Mouse (Mus musculus): ENCODE measurements around the gene Gsta1. TPM values are rescaled to one million over a fixed set of nuclear protein-coding genes. Genes with fewer than 3 reads are reported as not detected.
"Not testable (repeated sequence)": the region's sequence is repeated elsewhere in the genome, so short reads cannot be mapped to it uniquely, and the experiment has no call there.

Gsta1 gene
- polyA plus RNA-seq, 1 experiment from 2014 or later: not detected

DNA sequence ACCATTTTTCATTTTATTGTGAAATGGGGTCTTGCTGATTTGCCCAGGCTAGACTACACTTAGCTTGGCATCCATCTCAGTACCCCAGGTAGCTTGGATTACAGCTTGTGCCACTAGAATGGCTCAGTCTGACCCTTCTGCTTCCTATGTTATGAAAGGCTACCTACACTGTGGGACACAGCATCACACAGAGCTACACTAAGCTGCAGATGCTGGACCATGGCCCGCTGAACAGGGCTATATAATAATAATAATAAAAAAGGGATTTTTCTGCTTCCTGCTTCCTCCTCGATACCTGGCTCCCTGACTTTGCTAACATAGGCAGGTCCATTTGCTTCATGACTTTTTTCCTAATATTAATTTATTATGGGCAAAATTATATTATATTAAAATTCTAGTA lies 6.0 kb upstream of the Gsta1 start:
- Histone ChIP-seq H3K27me3 (ENCODE audit: control insufficient read depth, insufficient read depth, low read length) (no peaks in the 10 kb centered on the region), H3K9me3 (ENCODE audit: control insufficient read depth, low read length) (no peaks in the 10 kb centered on the region), H3K27ac (no peak overlapping the region), H3K4me1 (replicated peaks; ENCODE audit: control insufficient read depth, insufficient read depth, low read length) (no peaks in the 10 kb centered on the region), H3K4me2 (replicated peaks) (no peak overlapping the region), H3K4me3 (replicated peaks; ENCODE audit: low read length) (no peak overlapping the region), H3K9ac (no peak overlapping the region), H3K36me3 (replicated peaks; ENCODE audit: control insufficient read depth, insufficient read depth) (no peaks in the 10 kb centered on the region)
- DNase-seq (ENCODE audit: low spot score): no peak
- 87% methylated on average over 2 of the region's 2 CpGs for WGBS
- no peak for ATAC-seq (ENCODE audit: low FRiP score)

DNA sequence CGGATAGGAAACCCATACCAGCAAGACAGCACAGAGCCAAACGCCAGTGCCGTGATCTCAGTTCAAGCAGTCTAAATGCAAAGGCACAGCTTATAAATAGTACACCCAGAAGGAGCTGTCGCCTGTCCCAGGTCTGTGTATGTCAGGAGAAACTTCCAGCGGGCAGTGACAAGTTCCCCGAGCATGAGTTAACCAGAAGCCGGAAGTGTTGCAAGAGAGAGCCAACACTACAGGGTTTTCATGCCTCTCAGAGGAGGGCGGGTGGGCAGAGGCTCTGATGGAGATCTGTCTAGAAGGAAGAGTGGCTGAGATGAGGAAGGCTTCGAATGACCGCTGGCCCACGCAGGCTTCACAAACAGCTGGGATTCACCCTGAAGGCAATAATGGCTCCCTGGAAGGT lies 5.2 kb upstream of the Gsta1 start:
- H3K27ac ChIP-seq: no peak overlapping the region
- no peaks in the 10 kb centered on the region for H3K27me3 ChIP-seq (ENCODE audit: control insufficient read depth, insufficient read depth, low read length)
- 91% methylated on average over 11 of the region's 11 CpGs for WGBS
- H3K9ac ChIP-seq: no peak overlapping the region
- DNase-seq (ENCODE audit: low spot score) (no peak), ATAC-seq (ENCODE audit: low FRiP score) (no peak)
- no peaks in the 10 kb centered on the region for H3K4me1 ChIP-seq (replicated peaks; ENCODE audit: control insufficient read depth, insufficient read depth, low read length)
- no peak overlapping the region for H3K4me3 ChIP-seq (replicated peaks; ENCODE audit: low read length)
- H3K4me2 ChIP-seq (replicated peaks): no peak overlapping the region
- no peaks in the 10 kb centered on the region for H3K9me3 ChIP-seq (ENCODE audit: control insufficient read depth, low read length)
- H3K36me3 ChIP-seq (replicated peaks; ENCODE audit: control insufficient read depth, insufficient read depth): no peaks in the 10 kb centered on the region

DNA sequence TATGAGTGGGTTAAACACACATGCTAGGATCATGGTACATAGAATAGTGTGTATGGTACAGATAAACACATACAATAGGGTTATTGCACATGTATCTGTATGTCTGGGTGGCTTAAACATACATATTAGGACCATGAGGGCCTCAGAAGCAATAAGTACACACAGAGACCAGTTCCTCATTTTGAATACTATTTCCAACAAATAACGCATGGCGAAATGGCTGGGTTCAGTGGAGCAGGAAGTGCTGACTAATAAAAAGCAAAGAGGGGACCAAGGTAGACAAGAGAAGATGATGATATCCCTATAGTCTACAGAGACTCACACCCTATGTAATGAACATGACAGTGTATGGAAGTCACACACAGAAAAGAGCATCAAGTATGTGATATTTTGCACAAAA lies 2.3 kb upstream of the Gsta1 start:
- no peaks in the 10 kb centered on the region for H3K27me3 ChIP-seq (ENCODE audit: control insufficient read depth, insufficient read depth, low read length)
- H3K4me2 ChIP-seq (replicated peaks): no peak overlapping the region
- no peaks in the 10 kb centered on the region for H3K36me3 ChIP-seq (replicated peaks; ENCODE audit: control insufficient read depth, insufficient read depth)
- no peaks in the 10 kb centered on the region for H3K4me1 ChIP-seq (replicated peaks; ENCODE audit: control insufficient read depth, insufficient read depth, low read length)
- WGBS: 96% methylated on average over 2 of the region's 2 CpGs
- H3K27ac ChIP-seq: no peak overlapping the region
- no peak overlapping the region for H3K4me3 ChIP-seq (replicated peaks; ENCODE audit: low read length)
- H3K9me3 ChIP-seq (ENCODE audit: control insufficient read depth, low read length): no peaks in the 10 kb centered on the region
- H3K9ac ChIP-seq: no peak overlapping the region
- ATAC-seq (ENCODE audit: low FRiP score): no peak
- DNase-seq (ENCODE audit: low spot score): no peak

DNA sequence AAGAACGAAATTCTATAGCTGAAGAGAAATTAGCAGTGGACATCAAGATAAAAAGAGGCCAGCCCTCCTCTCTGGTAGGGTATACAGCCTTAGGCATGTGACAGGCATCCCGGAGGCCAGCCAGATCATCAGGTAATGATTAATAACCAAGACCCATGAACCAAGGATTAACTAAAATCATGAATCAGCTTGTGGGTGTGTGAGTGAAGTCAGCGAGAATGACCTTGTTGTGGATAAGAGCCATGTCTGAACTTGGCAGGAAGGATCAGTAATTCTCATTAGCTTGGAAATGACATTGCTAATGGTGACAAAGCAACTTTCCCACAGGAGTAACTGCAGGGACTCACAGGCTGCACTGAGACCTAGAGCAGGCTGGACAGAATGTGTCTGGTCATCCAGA lies 798 bp upstream of the Gsta1 start:
- H3K36me3 ChIP-seq (replicated peaks; ENCODE audit: control insufficient read depth, insufficient read depth); H3K4me3 ChIP-seq (replicated peaks; ENCODE audit: low read length); H3K27me3 ChIP-seq (ENCODE audit: control insufficient read depth, insufficient read depth, low read length); DNase-seq (ENCODE audit: low spot score); H3K27ac ChIP-seq; H3K9me3 ChIP-seq (ENCODE audit: control insufficient read depth, low read length); H3K9ac ChIP-seq; H3K4me2 ChIP-seq (replicated peaks); H3K4me1 ChIP-seq (replicated peaks; ENCODE audit: control insufficient read depth, insufficient read depth, low read length); ATAC-seq (ENCODE audit: low FRiP score): not testable (repeated sequence)
- WGBS: 71% methylated on average over 3 of the region's 3 CpGs

DNA sequence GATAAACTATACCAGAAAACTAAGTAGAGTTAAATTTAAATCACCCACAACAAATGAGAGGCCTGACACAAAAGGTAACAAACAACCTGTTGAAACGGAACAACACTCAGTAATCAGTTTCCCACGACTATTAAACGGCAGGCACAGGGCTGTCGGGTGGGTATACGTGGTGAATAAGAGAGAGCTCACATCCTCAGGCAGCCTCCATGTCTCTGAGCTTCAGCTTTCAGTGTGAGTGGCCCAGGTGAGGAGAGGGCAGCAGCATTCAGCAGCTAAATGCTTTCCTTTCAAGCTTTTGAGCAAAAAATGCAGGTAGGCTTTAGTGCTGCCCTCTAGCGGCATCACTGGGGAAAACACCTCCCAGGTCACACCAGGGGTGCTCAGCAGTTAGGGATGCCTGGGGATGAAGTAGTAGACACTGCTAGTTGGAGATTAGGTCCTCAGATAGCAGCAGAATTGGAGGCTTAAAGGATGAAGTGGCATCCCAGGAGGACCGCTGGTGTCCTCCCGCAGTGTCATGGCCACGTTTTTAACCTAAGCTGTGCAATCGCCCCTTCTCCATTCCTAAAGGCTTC lies 2.8 kb downstream of the Gsta1 start:
- H3K4me1 ChIP-seq (replicated peaks; ENCODE audit: control insufficient read depth, insufficient read depth, low read length); H3K4me2 ChIP-seq (replicated peaks); H3K9me3 ChIP-seq (ENCODE audit: control insufficient read depth, low read length); ATAC-seq (ENCODE audit: low FRiP score); H3K9ac ChIP-seq; H3K27me3 ChIP-seq (ENCODE audit: control insufficient read depth, insufficient read depth, low read length); H3K27ac ChIP-seq; H3K4me3 ChIP-seq (replicated peaks; ENCODE audit: low read length); H3K36me3 ChIP-seq (replicated peaks; ENCODE audit: control insufficient read depth, insufficient read depth); DNase-seq (ENCODE audit: low spot score): not testable (repeated sequence)
- WGBS: no CpG with 5 or more reads among the region's 10 CpGs

DNA sequence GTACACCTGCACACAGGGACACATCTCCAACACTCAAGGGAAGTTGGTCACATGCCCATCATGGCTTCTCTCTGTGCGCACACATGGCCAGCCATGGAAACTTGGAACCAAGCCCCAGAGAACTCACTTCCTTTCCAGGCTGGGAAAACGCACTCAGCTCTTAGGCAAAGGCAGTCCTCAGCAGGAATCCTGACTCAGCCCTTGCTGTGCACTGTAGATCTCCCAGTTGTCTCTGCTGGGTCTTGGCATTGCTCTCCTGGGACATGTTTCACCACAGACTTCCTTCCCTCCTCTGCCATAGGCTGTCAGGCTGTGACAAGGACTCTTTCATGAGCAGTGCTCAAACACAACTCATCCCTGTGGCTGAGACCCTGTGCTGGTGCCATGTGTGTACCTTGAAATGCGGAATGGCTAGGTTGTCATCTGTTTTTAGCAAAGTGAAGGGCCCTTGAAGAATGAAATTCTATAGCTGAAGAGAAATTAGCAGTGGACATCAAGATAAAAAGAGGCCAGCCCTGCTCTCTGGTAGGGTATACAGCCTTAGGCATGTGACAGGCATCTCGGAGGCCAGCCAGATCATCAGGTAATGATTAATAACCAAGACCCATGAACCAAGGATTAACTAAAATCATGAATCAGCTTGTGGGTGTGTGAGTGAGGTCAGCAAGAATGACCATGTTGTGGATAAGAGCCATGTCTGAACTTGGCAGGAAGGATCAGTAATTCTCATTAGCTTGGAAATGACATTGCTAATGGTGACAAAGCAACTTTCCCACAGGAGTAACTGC lies 25.4 kb downstream of the Gsta1 start:
- not testable (repeated sequence) for H3K4me2 ChIP-seq (replicated peaks); DNase-seq (ENCODE audit: low spot score); H3K9ac ChIP-seq; ATAC-seq (ENCODE audit: low FRiP score); H3K27ac ChIP-seq; H3K27me3 ChIP-seq (ENCODE audit: control insufficient read depth, insufficient read depth, low read length); H3K9me3 ChIP-seq (ENCODE audit: control insufficient read depth, low read length); H3K4me3 ChIP-seq (replicated peaks; ENCODE audit: low read length); H3K4me1 ChIP-seq (replicated peaks; ENCODE audit: control insufficient read depth, insufficient read depth, low read length); H3K36me3 ChIP-seq (replicated peaks; ENCODE audit: control insufficient read depth, insufficient read depth)
- WGBS: 82% methylated on average over 4 of the region's 4 CpGs

DNA sequence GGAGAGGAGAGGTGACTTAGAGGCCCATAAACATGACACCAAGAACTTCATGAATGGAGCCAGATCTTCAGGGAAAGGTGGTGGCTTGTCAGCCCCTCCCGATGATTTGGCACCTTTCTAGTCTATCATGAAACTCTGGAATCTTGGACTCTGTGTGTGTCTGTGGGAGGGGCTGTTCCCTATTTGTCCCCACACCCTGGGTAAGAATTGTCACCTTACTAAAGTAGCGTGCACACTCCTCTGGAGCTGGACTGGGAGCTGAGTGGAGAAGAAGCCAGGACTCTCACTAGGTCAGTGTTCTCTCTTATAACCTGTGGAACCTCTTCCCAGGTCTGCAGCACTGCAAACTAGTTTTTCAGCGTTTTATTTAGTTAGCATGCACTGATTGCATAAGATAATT lies 26.5 kb downstream of the Gsta1 start, which contains the start of gene Gm3776:
Gene Gm3776, plus strand, starts transcription at position 216 of the 400 bp plus-strand sequence.
- not testable (repeated sequence) for H3K4me2 ChIP-seq (replicated peaks); H3K4me1 ChIP-seq (replicated peaks; ENCODE audit: control insufficient read depth, insufficient read depth, low read length); DNase-seq (ENCODE audit: low spot score); H3K27me3 ChIP-seq (ENCODE audit: control insufficient read depth, insufficient read depth, low read length); H3K27ac ChIP-seq; H3K4me3 ChIP-seq (replicated peaks; ENCODE audit: low read length); H3K9me3 ChIP-seq (ENCODE audit: control insufficient read depth, low read length); H3K9ac ChIP-seq; ATAC-seq (ENCODE audit: low FRiP score); H3K36me3 ChIP-seq (replicated peaks; ENCODE audit: control insufficient read depth, insufficient read depth)
- 88% methylated on average over 1 of the region's 3 CpGs for WGBS

DNA sequence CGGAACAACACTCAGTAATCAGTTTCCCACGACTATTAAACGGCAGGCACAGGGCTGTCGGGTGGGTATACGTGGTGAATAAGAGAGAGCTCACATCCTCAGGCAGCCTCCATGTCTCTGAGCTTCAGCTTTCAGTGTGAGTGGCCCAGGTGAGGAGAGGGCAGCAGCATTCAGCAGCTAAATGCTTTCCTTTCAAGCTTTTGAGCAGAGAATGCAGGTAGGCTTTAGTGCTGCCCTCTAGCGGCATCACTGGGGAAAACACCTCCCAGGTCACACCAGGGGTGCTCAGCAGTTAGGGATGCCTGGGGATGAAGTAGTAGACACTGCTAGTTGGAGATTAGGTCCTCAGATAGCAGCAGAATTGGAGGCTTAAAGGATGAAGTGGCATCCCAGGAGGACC lies 29.2 kb downstream of the Gsta1 start:
- not testable (repeated sequence) for H3K4me1 ChIP-seq (replicated peaks; ENCODE audit: control insufficient read depth, insufficient read depth, low read length); H3K36me3 ChIP-seq (replicated peaks; ENCODE audit: control insufficient read depth, insufficient read depth); DNase-seq (ENCODE audit: low spot score); H3K27ac ChIP-seq; H3K9me3 ChIP-seq (ENCODE audit: control insufficient read depth, low read length); H3K4me3 ChIP-seq (replicated peaks; ENCODE audit: low read length); ATAC-seq (ENCODE audit: low FRiP score); H3K27me3 ChIP-seq (ENCODE audit: control insufficient read depth, insufficient read depth, low read length); H3K9ac ChIP-seq; H3K4me2 ChIP-seq (replicated peaks)
- 0% methylated on average over 1 of the region's 6 CpGs for WGBS

DNA sequence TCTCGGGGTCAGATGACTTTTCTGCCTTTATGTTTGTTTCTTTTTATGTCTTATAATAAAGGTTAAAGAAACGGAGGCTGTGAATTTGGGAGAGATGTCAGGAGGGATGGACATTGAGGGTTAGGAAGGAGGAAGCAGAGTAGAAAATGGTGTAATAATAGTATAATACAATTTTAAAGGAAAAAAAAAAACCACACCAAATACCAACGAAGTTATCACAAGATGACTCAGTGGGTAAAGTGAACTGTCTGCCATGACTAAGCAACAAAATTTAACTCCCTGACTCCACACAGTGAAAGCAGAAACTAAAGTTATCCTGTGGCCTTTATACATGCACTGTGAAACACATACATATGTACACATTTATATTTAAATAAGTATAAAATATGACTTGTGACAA lies 40.5 kb downstream of the Gsta1 start:
- H3K4me3 ChIP-seq (replicated peaks; ENCODE audit: low read length); H3K4me1 ChIP-seq (replicated peaks; ENCODE audit: control insufficient read depth, insufficient read depth, low read length); H3K27ac ChIP-seq; ATAC-seq (ENCODE audit: low FRiP score); H3K4me2 ChIP-seq (replicated peaks); DNase-seq (ENCODE audit: low spot score); H3K9me3 ChIP-seq (ENCODE audit: control insufficient read depth, low read length); H3K36me3 ChIP-seq (replicated peaks; ENCODE audit: control insufficient read depth, insufficient read depth); H3K27me3 ChIP-seq (ENCODE audit: control insufficient read depth, insufficient read depth, low read length); H3K9ac ChIP-seq: not testable (repeated sequence)
- 80% methylated on average over 3 of the region's 3 CpGs for WGBS

All from hindbrain, embryonic 14.5 days (tissue).